Mouse (Mus musculus) forebrain, embryonic 12.5 days (tissue): ENCODE measurements around the gene Cntn1. TPM values are rescaled to one million over a fixed set of nuclear protein-coding genes. Genes with fewer than 3 reads are reported as not detected.
"Not testable (repeated sequence)": the region's sequence is repeated elsewhere in the genome, so short reads cannot be mapped to it uniquely, and the experiment has no call there.

Experiments used
- ATAC-seq: fragments of 200-750 bp; cut with Nextera tagmentation; 2 replicates; pipeline ENCODE4 v1.8.0; 2017; ENCODE audit warnings: moderate TSS enrichment; ENCODE audit not compliant: low FRiP score
- H3K27ac ChIP-seq: fragments of 300-500 bp; sonication (generic); 2 replicates; pipeline ENCODE4 v1.5.1; 2016; ENCODE audit warnings: mild to moderate bottlenecking
- H3K27me3 ChIP-seq: fragments of 300-500 bp; sonication (generic); 2 replicates; pipeline ENCODE4 v1.6.1; 2016; ENCODE audit warnings: mild to moderate bottlenecking
- H3K36me3 ChIP-seq: fragments of 300-500 bp; sonication (generic); replicated peaks from 2 replicates; pipeline ENCODE4 v1.6.1; 2016; ENCODE audit warnings: mild to moderate bottlenecking
- H3K4me1 ChIP-seq: fragments of 300-500 bp; sonication (generic); 2 replicates; pipeline ENCODE4 v1.6.1; 2016
- H3K4me2 ChIP-seq: fragments of 300-500 bp; sonication (generic); 2 replicates; pipeline ENCODE4 v1.6.1; 2016; ENCODE audit warnings: mild to moderate bottlenecking, moderate library complexity
- H3K4me3 ChIP-seq: fragments of 300-500 bp; sonication (generic); replicated peaks from 2 replicates; pipeline ENCODE4 v1.5.1; 2016; ENCODE audit warnings: mild to moderate bottlenecking
- H3K9ac ChIP-seq: fragments of 300-500 bp; sonication (generic); 2 replicates; pipeline ENCODE4 v1.6.1; 2016; ENCODE audit warnings: mild to moderate bottlenecking
- H3K9me3 ChIP-seq: fragments of 300-500 bp; sonication (generic); 2 replicates; pipeline ENCODE4 v1.6.1; 2016
- WGBS: fragments of 180-500 bp; shearing (Covaris S2); methylation state at CpG from one replicate; pipeline ENCODE4 v1.1.7; 2016; 5-methylcytosine and 5-hydroxymethylcytosine counted together
- polyA plus RNA-seq: library from polyadenylated mRNA; unstranded; fragments of >200 nt; fragmentation: Nextera tagmentation; extraction: Ambion mirVana; gene quantifications from 2 replicates; pipeline ENCODE4 v1.2.1, GENCODE M21; 2016

The Cntn1 gene
- polyA plus RNA-seq, 1 experiment from 2014 or later, result 4.4 TPM

- no peak for ATAC-seq
- H3K36me3 ChIP-seq, result no peaks in the 10 kb centered on the region
- H3K9ac ChIP-seq, result no peak overlapping the region
- H3K4me2 ChIP-seq, result no peak overlapping the region
- H3K4me3 ChIP-seq, result no peak overlapping the region
- 0 out of 2 replicates have a peak, but pooled peaks cover 3% of the 10 kb centered on the region for H3K4me1 ChIP-seq
- WGBS, result 83% methylated on average over 4 of the region's 4 CpGs
- H3K27ac ChIP-seq, result no peak overlapping the region
- H3K27me3 ChIP-seq, result no peaks in the 10 kb centered on the region
- H3K9me3 ChIP-seq, result no peaks in the 10 kb centered on the region
Observed at GRCm38 (mm10) chr15:92287616-92288015, 236.7 kb downstream of the Cntn1 start.

- Histone ChIP-seq H3K4me1 (no peaks in the 10 kb centered on the region), H3K9ac (no peak overlapping the region), H3K27me3 (no peaks in the 10 kb centered on the region), H3K4me3 (no peak overlapping the region), H3K9me3 (no peaks in the 10 kb centered on the region), H3K36me3 (no peaks in the 10 kb centered on the region), H3K27ac (no peak overlapping the region), H3K4me2 (no peak overlapping the region)
- ATAC-seq, result no peak
- 92% methylated on average over 3 of the region's 3 CpGs for WGBS
Observed at GRCm38 (mm10) chr15:92296479-92296878, 245.5 kb downstream of the Cntn1 start.

- Histone ChIP-seq H3K36me3 (no peaks in the 10 kb centered on the region), H3K9me3 (no peaks in the 10 kb centered on the region), H3K4me3 (no peak overlapping the region), H3K9ac (no peak overlapping the region), H3K27me3 (no peaks in the 10 kb centered on the region), H3K4me2 (no peak overlapping the region), H3K4me1 (no peaks in the 10 kb centered on the region), H3K27ac (no peak overlapping the region)
- no peak for ATAC-seq
- WGBS, result 80% methylated on average over 6 of the region's 6 CpGs
Observed at GRCm38 (mm10) chr15:92302796-92303195, 251.8 kb downstream of the Cntn1 start.

GRCm38 (mm10) chr15:92304221-92304620 lies 253.3 kb downstream of the Cntn1 start:
- H3K27ac ChIP-seq, result no peak overlapping the region
- no peaks in the 10 kb centered on the region for H3K36me3 ChIP-seq
- no peaks in the 10 kb centered on the region for H3K4me1 ChIP-seq
- no peak overlapping the region for H3K4me3 ChIP-seq
- no peak for ATAC-seq
- no peak overlapping the region for H3K9ac ChIP-seq
- no peaks in the 10 kb centered on the region for H3K9me3 ChIP-seq
- no peak overlapping the region for H3K4me2 ChIP-seq
- H3K27me3 ChIP-seq, result no peaks in the 10 kb centered on the region
- 91% methylated on average over 5 of the region's 5 CpGs for whole genome bisulfite sequencing

- 90% methylated on average over 6 of the region's 6 CpGs for WGBS
- H3K27ac ChIP-seq, result no peak overlapping the region
- H3K4me1 ChIP-seq, result no peaks in the 10 kb centered on the region
- H3K27me3 ChIP-seq, result no peaks in the 10 kb centered on the region
- H3K4me3 ChIP-seq, result no peak overlapping the region
- H3K4me2 ChIP-seq, result no peak overlapping the region
- no peaks in the 10 kb centered on the region for H3K9me3 ChIP-seq
- H3K9ac ChIP-seq, result no peak overlapping the region
- ATAC-seq, result no peak
- no peaks in the 10 kb centered on the region for H3K36me3 ChIP-seq
Observed at GRCm38 (mm10) chr15:92321959-92322358, 271.0 kb downstream of the Cntn1 start.

- no peaks in the 10 kb centered on the region for H3K27me3 ChIP-seq
- no peak overlapping the region for H3K27ac ChIP-seq
- 90% methylated on average over 7 of the region's 7 CpGs for WGBS
- H3K9ac ChIP-seq, result no peak overlapping the region
- no peak for ATAC-seq
- no peaks in the 10 kb centered on the region for H3K36me3 ChIP-seq
- no peaks in the 10 kb centered on the region for H3K9me3 ChIP-seq
- H3K4me1 ChIP-seq, result no peaks in the 10 kb centered on the region
- H3K4me2 ChIP-seq, result no peak overlapping the region
- no peak overlapping the region for H3K4me3 ChIP-seq
Observed at GRCm38 (mm10) chr15:92327111-92327510, 276.1 kb downstream of the Cntn1 start.

- WGBS, result 70% methylated on average over 6 of the region's 6 CpGs
- ATAC-seq, result no peak
Observed at GRCm38 (mm10) chr15:92340253-92340652, 289.3 kb downstream of the Cntn1 start.

GRCm38 (mm10) chr15:92341424-92341823 lies 290.5 kb downstream of the Cntn1 start:
- Histone ChIP-seq H3K9me3 (no peaks in the 10 kb centered on the region), H3K4me1 (no peaks in the 10 kb centered on the region), H3K27ac (no peak overlapping the region), H3K27me3 (no peaks in the 10 kb centered on the region), H3K4me3 (no peak overlapping the region), H3K9ac (no peak overlapping the region), H3K4me2 (no peak overlapping the region), H3K36me3 (no peaks in the 10 kb centered on the region)
- ATAC-seq, result no peak
- WGBS, result 93% methylated on average over 2 of the region's 2 CpGs

More at GRCm38 (mm10) chr15:92340253-92340652, 289.3 kb downstream of the Cntn1 start:
- Histone ChIP-seq H3K36me3 (no peaks in the 10 kb centered on the region), H3K9me3 (no peaks in the 10 kb centered on the region), H3K4me2 (no peak overlapping the region), H3K27ac (no peak overlapping the region), H3K4me3 (no peak overlapping the region), H3K9ac (no peak overlapping the region), H3K4me1 (no peaks in the 10 kb centered on the region), H3K27me3 (no peaks in the 10 kb centered on the region)

- H3K36me3 ChIP-seq, result no peaks in the 10 kb centered on the region
- H3K27ac ChIP-seq, result no peak overlapping the region
- no peaks in the 10 kb centered on the region for H3K27me3 ChIP-seq
- WGBS, result 81% methylated on average over 23 of the region's 23 CpGs
- H3K4me3 ChIP-seq, result 0 out of 2 replicates have a peak overlapping the region, but pooled peaks have one; percentile 1
- H3K4me2 ChIP-seq, result no peak overlapping the region
- ATAC-seq, result no peak
- no peaks in the 10 kb centered on the region for H3K9me3 ChIP-seq
- H3K4me1 ChIP-seq, result peaks cover 8% of the 10 kb centered on the region; the same call in 1 of the 2 replicates
- no peak overlapping the region for H3K9ac ChIP-seq
Observed at GRCm38 (mm10) chr15:92344136-92344869, 293.3 kb downstream of the Cntn1 start.

GRCm38 (mm10) chr15:92347426-92347825 lies 296.5 kb downstream of the Cntn1 start:
- WGBS, result 61% methylated on average over 4 of the region's 4 CpGs
- no peaks in the 10 kb centered on the region for H3K27me3 ChIP-seq
- ATAC-seq, result no peak

GRCm38 (mm10) chr15:92347902-92348301 lies 296.9 kb downstream of the Cntn1 start:
- Histone ChIP-seq H3K4me1 (peaks cover 8% of the 10 kb centered on the region; the same call in 1 of the 2 replicates), H3K9me3 (no peaks in the 10 kb centered on the region), H3K27ac (no peak overlapping the region), H3K9ac (no peak overlapping the region), H3K4me3 (no peak overlapping the region), H3K36me3 (no peaks in the 10 kb centered on the region), H3K27me3 (no peaks in the 10 kb centered on the region), H3K4me2 (no peak overlapping the region)
- ATAC-seq, result peak; percentile 75
- WGBS, result 49% methylated on average over 3 of the region's 3 CpGs

More at GRCm38 (mm10) chr15:92347426-92347825, 296.5 kb downstream of the Cntn1 start:
- Histone ChIP-seq H3K36me3 (no peaks in the 10 kb centered on the region), H3K4me1 (peaks cover 8% of the 10 kb centered on the region; the same call in 1 of the 2 replicates), H3K4me2 (no peak overlapping the region), H3K9ac (no peak overlapping the region), H3K4me3 (no peak overlapping the region), H3K9me3 (no peaks in the 10 kb centered on the region), H3K27ac (no peak overlapping the region)

GRCm38 (mm10) chr15:92348453-92348852 lies 297.5 kb downstream of the Cntn1 start:
- not testable (repeated sequence) for H3K27ac ChIP-seq, H3K27me3 ChIP-seq, H3K4me3 ChIP-seq, H3K9me3 ChIP-seq, H3K4me2 ChIP-seq, H3K9ac ChIP-seq, H3K4me1 ChIP-seq, ATAC-seq, H3K36me3 ChIP-seq

- no peak overlapping the region for H3K27ac ChIP-seq
- H3K4me2 ChIP-seq, result no peak overlapping the region
- H3K9me3 ChIP-seq, result no peaks in the 10 kb centered on the region
- H3K9ac ChIP-seq, result no peak overlapping the region
- WGBS, result 70% methylated on average over 6 of the region's 6 CpGs
- no peaks in the 10 kb centered on the region for H3K36me3 ChIP-seq
- H3K27me3 ChIP-seq, result no peaks in the 10 kb centered on the region
- no peak overlapping the region for H3K4me3 ChIP-seq
- no peaks in the 10 kb centered on the region for H3K4me1 ChIP-seq
- no peak for ATAC-seq
Observed at GRCm38 (mm10) chr15:92364153-92364552, 313.2 kb downstream of the Cntn1 start.
